Mouse (Mus musculus) liver, postnatal 0 days (tissue): ENCODE results near the gene Cacna2d2.

Experiments used
- CTCF ChIP-seq: sonication (generic); IDR thresholded peaks from 2 replicates; pipeline ENCODE4 v1.5.1; 2016; ENCODE audit warnings: antibody characterized with exemption, low read depth
- EP300 ChIP-seq: IDR thresholded peaks from 2 replicates; pipeline ENCODE4 v1.6.1; 2016; ENCODE audit warnings: antibody characterized with exemption, low read depth, mild to moderate bottlenecking

DNA sequence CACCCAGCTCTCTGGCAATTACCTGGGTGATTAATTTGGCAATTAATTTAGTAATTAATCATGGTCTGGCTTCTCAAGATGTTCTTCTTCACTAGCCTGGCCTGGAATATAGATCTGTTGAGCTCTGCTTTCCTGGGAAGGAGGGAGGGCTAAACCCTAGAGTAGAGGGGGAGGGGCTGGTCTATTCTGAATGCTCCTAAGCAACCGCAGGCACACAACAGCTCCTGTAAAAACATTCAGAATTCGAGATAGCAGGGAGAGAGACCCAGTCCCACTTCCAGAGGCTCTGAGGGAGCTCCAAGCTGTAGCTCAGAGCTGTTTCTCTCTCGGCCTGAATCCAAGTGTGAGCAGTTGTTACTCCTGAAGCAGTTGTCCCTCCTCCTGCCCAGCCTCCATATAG lies 38.4 kb upstream of the Cacna2d2 start:
- TF ChIP-seq CTCF = no peak
- no peak for TF ChIP-seq EP300
